Mouse (Mus musculus) ovary, adult 10 weeks (tissue): ENCODE measurements around the gene Vim. TPM values are rescaled to one million over a fixed set of nuclear protein-coding genes. Genes with fewer than 3 reads are reported as not detected.

ENCODE experiments used
- polyA plus RNA-seq: library from polyadenylated mRNA; stranded (reverse); fragments of 350-450 nt; fragmentation: Illumina TruSeq; extraction: RNeasy Lipid Tissue Mini Kit (QIAGEN cat#74804); gene quantifications from one replicate; pipeline ENCODE4 v1.2.3, GENCODE M21; 2014

The Vim gene
- 337 TPM for polyA plus RNA-seq

GRCm38 (mm10) chr2:13573408-13574065, at the start of gene Vim:
Vim (plus strand) TSS chr2:13573927.

GRCm38 (mm10) chr2:13544193-13544824, 29.4 kb upstream of the Vim start, which contains the start of gene Trdmt1:
Trdmt1 (minus strand) TSS chr2:13544668.

Other genes starting within 250 kb of the Vim start
- 0.11 TPM for gene Cubn, start 82.1 kb upstream of the Vim start, polyA plus RNA-seq
- gene Trdmt1, start 29.3 kb upstream of the Vim start, polyA plus RNA-seq = 14.0 TPM
- gene St8sia6, start 220.1 kb downstream of the Vim start, polyA plus RNA-seq = 6.6 TPM